Mouse (Mus musculus) heart, adult 2 months (tissue): ENCODE results near the gene Tex2.

ENCODE experiments used
- CTCF ChIP-seq: fragments of 200-600 bp; IDR thresholded peaks from 2 replicates; pipeline ENCODE4 v1.8.1; 2022; ENCODE audit warnings: antibody characterized with exemption, mild to moderate bottlenecking, moderate library complexity
- EP300 ChIP-seq: fragments of 200-500 bp; IDR thresholded peaks from 2 replicates; pipeline ENCODE4 v1.6.1; 2011; ENCODE audit warnings: low read depth, low read length, control low read depth; ENCODE audit not compliant: insufficient read depth
- POLR2A ChIP-seq: fragments of 200-500 bp; IDR thresholded peaks from 2 replicates; pipeline ENCODE4 v1.6.1; 2011; ENCODE audit warnings: mild to moderate bottlenecking, low read depth, low read length, control low read depth; ENCODE audit not compliant: insufficient read depth

GRCm38 (mm10) chr11:106477505-106478160 lies 135.6 kb downstream of the Tex2 start:
- no peak for TF ChIP-seq CTCF
- no peak for TF ChIP-seq EP300
- no peak for TF ChIP-seq POLR2A
